Mouse (Mus musculus) liver, postnatal 0 days (tissue): ENCODE results near the gene Fam213a.

ENCODE experiments used
- CTCF ChIP-seq: sonication (generic); IDR thresholded peaks from 2 replicates; pipeline ENCODE4 v1.5.1; 2016; ENCODE audit warnings: antibody characterized with exemption, low read depth
- EP300 ChIP-seq: IDR thresholded peaks from 2 replicates; pipeline ENCODE4 v1.6.1; 2016; ENCODE audit warnings: antibody characterized with exemption, low read depth, mild to moderate bottlenecking

- TF ChIP-seq CTCF (no peak), EP300 (no peak)
These were observed 47.9 kb downstream of the Fam213a start for GRCm38 (mm10) chr14:40965507-40966356.
